Mouse (Mus musculus): ENCODE measurements around the gene Pga5. TPM values are rescaled to one million over a fixed set of nuclear protein-coding genes. Genes with fewer than 3 reads are reported as not detected.

Gene Pga5
- total RNA-seq, 1 experiment from 2014 or later: not detected

DNA sequence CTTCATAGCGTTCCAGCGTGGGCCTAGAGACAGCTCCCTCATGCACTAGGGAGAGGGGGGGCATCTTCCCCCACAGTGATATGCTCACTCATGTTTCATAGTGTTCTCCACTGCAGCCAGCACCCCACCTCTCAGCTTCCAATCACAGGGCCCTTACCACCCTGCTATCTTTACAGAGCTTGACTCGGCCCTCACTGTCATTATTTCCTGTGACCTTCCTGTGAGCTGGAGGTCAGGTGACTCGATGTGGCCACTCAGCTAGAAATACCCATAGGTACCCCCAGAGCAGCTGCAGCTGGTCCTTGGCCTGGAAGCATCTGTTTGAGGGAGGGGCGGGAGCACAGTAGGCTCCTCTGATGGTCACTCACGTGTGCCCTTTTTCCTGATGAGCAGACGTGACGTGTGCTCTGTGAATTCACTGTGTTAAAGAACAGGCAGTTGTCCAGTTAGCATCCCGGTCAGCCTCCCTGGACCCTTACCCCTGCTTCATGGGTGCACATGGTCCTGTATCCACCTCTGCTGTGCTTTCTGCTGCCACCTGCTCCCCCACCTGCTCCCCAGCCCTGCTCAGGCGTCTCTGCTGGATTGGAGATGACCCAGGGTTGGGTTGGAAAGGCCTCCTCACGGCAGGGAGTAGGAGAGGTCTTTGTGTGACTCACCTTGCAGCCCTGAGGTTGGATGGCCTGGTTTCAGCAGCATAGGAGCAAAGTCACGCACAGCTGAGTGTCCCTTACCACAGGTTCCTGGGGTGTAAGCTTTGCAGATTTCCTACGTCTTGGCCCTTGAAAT, 29.4 kb upstream of the Pga5 start:
- no peak for ATAC-seq (ENCODE audit: extremely low read depth, insufficient number of reproducible peaks, low FRiP score, poor library complexity, severe bottlenecking)

DNA sequence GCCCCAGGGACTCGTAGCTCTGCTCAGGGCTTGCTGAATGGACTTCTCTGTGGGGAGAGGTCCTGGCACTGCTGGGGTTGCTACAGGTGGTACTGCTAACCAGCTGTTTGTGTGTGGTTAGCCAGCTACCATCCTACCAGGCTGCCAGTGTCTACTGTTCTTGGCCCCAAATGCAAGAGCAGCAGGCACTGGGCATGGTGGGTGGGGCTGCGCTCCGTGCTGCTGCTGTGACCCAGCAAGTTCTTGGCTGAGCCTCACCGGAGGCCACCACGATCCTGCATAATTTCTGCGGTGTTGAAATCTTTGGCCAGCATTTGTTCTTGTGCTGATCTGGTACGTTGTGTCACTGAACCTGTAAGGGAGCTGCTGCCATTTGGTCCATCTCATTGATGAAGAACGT, 25.6 kb upstream of the Pga5 start:
- ATAC-seq (ENCODE audit: extremely low read depth, insufficient number of reproducible peaks, low FRiP score, poor library complexity, severe bottlenecking): no peak

DNA sequence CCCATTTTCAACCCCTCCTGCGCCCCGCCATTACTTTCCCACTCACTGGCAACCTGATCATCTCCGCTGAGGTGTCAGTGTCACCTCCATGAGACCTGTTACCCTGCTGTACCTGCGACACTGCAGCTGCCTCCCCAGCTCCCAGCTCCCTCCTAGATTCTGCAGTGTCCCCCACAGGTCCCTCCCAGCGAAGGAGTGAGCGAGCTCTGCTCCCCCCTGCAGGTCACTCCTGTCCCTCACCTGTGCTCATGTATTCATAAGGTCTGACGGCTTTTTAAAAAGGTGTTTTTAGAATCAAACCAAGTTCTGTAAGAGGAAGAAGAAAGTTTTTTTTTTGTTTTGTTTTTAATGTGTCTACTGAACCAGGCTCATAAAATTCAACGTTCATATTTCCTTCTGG, 24.3 kb upstream of the Pga5 start:
- no peak for ATAC-seq (ENCODE audit: extremely low read depth, insufficient number of reproducible peaks, low FRiP score, poor library complexity, severe bottlenecking)

DNA sequence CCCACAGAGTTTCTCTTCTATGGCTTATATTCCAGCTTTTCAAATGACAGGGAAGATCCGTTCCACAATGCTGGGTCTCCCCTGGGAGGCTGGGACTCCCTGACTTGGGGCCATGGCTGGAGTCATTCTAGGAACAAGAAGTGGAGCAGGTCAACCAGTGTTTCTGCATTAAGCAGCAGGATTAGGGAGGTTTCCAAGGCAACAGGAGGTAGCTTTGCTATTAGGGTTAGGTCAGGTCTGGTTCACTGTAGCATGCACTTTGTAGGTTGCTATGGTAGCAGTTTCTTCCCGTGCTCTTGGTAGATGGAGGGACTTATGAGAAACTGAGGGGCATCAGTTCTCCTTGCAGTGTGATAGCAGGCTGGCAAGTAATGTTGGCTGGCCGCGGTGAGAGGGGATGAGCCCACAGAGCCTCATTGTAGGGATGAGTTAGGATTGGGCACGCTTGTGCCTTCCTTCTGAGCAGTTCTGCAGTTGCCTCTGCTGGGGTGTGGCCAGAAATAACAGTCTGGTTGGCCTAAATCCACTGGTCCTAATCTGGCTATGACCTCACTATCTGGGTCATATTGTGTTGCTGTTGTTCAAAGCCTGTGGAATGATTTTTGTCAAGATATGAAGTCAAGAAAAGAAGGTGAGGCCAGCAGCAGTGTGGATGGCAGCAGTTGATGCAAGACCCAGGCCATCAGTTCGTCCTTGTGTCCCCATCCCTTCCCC, 23.3 kb upstream of the Pga5 start:
- ATAC-seq (ENCODE audit: extremely low read depth, insufficient number of reproducible peaks, low FRiP score, poor library complexity, severe bottlenecking): no peak

DNA sequence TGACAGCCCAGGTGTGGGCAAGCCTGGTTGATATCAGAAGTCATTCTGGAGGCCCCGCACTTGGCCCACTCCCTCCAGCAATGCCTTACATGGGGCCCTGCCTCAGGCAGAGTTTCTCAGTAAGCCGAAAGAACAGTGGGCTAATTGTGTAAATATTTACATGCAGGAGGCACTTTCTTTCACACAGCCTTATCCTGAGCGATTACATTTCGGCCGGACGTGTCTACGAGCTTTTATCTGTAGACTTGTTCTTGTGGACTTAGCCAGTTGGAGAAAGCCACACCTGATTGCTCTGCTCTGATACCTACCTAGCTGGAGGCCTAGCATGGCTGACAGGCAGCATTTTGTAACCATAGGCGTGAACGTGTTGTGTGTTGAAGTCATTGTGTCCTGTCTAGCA, 22.0 kb upstream of the Pga5 start:
- ATAC-seq (ENCODE audit: extremely low read depth, insufficient number of reproducible peaks, low FRiP score, poor library complexity, severe bottlenecking): no peak

DNA sequence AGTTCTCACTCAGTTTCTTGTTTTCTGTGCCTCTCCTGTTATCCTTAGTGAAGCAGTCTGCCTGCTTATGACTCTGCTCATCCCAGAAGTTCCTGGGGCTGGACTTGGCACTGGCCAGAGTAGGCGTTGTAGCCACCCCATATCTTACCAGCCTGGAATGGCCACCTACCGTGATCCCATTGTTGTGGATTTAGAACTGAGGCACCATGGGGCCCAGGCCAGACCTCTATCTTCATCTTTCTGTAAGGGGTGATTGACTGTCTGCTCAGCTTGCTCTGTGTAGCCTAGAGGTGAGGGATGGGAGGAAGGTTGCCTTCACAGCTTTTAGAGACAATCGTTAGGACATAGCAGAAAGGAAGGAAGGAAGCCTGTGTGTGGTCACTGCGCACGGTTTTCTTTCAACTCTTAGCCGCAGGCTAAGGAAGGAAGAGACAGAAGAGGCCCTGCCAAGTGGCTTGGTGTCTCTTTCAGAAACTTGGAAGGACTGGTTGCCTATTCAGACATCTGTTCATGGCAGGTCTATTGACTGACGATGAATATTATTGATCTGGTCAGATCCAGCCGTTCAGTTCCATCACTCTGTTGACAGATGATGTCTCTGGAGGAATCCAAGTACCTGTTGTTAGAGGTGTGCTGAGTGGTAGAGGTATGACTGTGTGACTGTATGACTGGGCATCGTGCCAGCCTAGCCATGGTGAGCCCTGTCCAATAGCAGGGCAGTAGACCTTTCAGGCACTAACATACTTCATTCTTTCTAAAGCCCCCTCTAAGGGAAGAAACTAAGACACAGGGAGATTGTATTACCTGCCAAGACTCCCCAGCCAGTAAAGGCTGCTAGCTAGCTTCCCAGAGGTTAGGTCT, 20.5 kb upstream of the Pga5 start:
- ATAC-seq (ENCODE audit: extremely low read depth, insufficient number of reproducible peaks, low FRiP score, poor library complexity, severe bottlenecking): no peak

DNA sequence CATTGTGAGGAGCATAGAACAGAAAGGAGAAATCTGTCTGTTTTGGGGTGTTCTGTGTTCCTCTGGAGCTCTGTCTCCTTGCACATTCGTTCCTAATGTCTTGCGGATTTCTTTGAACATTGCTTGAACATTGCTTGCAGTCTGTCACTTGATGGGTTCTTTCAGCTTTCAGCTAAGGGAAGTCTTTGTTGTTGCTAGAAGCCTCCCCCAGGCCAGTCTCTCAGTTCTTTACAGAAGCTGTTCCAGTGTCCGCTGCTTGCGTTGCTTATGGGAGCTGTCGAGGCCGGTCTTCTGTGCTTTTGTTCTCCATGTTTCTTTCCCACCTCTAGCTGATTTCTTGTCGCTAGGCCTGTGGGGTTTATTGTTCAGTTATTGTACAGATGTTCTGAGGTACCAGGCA, 17.9 kb upstream of the Pga5 start:
- ATAC-seq (ENCODE audit: extremely low read depth, insufficient number of reproducible peaks, low FRiP score, poor library complexity, severe bottlenecking): no peak

DNA sequence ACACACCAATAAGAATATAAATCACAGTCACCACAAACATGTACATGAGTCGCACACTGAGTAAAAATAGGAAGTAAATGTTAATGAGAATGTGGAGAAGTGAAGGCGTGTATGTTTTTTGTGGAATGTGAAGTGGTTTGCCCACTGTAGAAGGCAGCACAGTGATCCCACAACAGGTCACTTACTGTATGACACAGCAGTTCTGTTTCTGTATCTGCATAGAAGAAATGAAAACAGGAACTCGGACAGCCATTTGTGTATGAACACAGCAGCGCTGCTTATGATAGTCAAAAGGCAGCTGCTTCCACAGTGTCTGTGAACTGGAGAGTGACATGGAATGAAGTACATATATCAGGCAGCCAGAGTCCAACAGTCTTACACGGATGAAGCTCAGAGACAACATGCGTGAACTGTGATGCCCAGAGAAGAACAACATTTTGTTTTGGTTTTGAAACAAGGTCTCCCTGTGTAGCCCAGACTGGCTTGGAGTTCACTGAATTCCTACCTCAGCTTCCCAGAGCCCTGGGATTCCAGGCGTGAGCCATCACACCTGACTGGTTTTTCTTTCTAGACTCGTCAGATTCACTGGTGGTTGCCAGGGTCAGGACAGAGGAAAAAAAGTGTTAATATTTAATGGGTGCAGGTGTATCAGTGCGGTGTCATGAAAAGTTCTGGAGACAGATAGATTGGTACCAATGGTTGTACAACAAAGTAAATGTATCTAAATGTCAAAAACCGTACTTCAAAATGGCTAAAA, 16.2 kb upstream of the Pga5 start:
- ATAC-seq (ENCODE audit: extremely low read depth, insufficient number of reproducible peaks, low FRiP score, poor library complexity, severe bottlenecking): peak; percentile 68

DNA sequence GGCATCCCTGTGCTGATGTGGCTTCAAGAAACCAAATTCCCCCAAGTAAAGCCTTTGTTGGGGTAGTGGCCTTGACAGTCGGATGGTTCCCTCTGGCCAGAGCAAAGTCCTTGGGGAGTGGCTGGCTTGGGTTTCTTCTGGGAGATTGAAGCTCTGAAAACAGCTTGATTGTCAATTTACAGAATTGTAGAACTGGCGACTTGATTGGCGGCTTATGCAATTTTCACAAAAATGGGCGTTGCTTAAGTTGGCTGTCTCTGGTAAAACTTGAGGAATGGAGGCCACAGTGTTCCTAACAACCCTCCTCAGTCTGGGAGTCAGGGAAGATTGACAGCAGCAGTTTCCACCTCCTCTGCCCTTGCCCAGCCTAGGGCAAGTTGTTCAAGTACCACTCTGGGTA, 14.5 kb upstream of the Pga5 start:
- ATAC-seq (ENCODE audit: extremely low read depth, insufficient number of reproducible peaks, low FRiP score, poor library complexity, severe bottlenecking): no peak

DNA sequence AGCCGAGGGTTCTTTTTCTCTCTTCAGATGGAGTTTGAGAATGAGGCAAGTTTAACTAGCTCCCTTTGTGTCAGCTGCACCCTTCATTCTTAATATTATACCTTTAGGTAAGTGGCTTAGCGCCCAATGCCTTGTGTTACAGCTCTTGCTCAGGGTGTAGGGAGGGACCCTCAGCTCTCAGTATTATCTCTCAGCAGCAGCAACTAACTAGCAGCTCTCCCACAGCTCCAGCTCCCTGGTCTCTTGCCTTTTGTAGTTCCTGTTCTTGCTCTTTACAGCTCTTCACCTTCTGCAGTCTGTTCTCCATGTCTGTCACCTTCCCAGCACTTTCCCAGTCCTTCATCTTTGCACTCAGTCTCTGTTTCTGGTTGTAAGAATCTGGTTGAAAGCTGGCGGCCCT, 13.8 kb upstream of the Pga5 start:
- ATAC-seq (ENCODE audit: extremely low read depth, insufficient number of reproducible peaks, low FRiP score, poor library complexity, severe bottlenecking): no peak

DNA sequence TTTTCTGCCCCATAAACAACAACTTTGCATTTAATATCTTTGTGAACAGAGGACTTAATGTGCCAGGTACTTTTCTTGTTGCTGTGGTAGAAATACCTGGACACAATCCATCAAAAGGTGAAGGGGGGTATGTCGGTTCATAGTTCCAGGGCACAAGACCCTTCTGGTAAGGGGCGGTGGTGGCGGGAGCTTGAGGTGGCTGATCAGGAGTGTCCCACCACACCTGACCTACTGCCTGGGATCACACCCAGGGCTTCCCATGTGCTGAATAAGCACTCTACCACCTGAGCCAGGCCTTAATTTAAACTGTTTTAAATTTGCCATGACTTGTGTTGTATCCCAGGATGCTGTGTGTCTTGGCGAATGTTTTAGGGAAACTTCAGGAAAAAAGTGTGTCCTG, 13.2 kb upstream of the Pga5 start:
- ATAC-seq (ENCODE audit: extremely low read depth, insufficient number of reproducible peaks, low FRiP score, poor library complexity, severe bottlenecking): no peak

DNA sequence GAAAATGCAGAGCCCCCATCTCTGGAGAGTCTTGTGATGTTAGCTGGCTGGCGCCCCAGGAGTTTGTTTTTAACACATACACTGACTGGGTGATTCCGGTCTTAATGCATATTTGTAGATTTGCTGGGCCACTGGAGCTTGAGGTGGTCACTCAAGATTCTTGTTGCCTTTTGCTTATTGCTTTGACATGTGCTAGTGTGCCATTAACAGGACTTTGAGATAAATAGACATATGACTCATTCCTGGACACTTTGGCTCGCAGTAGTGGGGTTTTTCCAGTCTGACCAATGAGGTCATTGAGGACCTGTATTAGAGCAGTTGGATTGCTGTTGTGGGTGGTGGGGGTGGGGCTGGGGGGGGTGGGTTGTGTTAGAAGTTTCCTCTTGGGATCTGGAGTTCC, 12.5 kb upstream of the Pga5 start:
- ATAC-seq (ENCODE audit: extremely low read depth, insufficient number of reproducible peaks, low FRiP score, poor library complexity, severe bottlenecking): no peak

DNA sequence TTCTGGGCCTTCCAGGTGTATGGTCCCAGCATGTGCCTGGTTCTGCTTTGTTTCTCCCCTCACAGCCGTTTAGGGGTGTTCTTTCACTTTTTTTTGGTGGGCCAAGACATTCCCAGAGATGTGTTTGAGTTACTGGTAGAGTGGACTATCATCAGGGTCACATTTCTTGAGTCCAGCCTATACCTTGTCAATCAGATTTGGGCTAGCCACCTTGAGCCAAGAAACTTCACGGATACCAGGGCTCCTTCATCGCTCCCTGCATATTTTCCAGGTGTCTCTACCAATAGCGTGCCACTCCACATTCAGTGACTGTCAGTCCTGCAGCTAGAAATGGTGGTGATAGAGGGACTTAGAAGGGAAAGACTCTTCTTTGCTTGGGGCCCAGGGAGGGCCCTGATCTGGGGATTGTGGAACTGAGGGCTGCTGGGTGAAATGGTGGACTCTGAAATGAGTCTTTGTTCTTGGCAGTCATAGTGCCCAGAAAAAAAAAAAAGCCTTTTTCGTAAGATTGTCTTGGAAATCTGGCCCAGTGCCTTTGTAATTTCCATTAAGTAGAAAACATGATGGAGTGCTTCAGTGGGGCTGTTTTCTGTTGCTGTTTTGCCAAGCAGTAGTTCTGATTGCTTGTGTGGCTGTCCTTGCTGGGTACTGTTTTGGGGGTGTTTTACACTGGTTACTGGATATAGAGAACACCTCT, 11.7 kb upstream of the Pga5 start:
- no peak for ATAC-seq (ENCODE audit: extremely low read depth, insufficient number of reproducible peaks, low FRiP score, poor library complexity, severe bottlenecking)

DNA sequence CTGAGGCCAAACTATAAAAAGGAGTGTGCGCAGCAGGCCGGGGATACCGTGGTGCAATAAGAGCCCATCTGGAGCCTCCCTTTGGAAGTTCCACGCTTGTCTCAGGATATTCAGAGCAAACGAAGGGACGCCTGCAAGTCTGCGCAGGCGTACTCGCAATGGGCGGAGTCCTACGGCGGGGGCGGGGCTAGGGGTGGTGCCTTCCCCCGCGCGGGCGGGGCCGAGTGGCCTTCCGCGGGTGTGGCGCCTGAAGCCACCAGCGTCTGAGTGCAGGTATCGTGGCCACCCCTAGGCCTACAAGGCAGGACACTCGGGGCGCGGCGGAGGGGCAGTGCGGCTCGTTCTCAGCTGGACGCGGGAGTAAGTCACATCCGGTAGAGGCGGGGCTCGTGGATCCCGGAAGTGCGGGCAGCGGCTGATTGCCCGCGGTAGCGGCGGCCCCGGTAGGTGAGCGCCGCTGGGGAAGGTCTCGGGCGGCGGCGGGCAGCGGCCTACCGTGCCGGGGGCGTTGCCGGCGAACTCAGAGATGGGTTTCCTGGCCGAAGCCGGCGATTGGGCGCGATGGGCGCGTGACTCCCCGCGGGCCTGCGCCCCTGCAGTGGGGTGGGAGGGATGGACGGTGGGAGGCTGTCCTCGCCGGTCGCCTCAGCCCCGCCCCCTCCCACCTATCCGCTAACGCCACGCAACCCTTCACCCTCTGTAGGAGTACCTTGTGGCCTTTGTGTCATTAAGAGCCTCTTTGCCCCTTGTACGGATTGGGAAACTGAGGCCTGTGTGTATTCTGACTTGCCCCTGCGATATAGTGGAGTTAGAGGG, 10.9 kb upstream of the Pga5 start, which contains the start of gene Vps37c:
Vps37c (plus strand) TSS at position 199 of the 816 bp plus-strand sequence.
- ATAC-seq (ENCODE audit: extremely low read depth, insufficient number of reproducible peaks, low FRiP score, poor library complexity, severe bottlenecking): peak; percentile 87

DNA sequence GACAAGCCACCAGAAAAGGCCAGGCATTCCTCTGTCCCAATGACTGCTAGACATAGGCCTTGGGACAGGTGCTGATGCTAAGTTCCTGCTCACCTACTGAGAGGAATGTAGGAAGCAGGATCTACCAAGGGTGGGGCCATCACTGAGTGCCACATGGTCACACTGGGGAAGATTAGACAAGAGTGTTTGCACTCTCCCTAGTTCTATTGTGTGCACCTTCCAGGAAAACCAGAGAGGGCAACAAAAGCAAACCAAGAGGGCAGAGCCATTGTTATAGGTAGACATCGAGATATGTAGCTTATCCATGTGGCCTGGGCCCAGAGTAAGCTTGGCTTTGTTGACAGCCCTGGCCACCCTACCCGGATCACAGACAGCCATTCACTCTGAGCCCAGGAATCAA, 7.9 kb upstream of the Pga5 start:
- no peak for ATAC-seq (ENCODE audit: extremely low read depth, insufficient number of reproducible peaks, low FRiP score, poor library complexity, severe bottlenecking)

DNA sequence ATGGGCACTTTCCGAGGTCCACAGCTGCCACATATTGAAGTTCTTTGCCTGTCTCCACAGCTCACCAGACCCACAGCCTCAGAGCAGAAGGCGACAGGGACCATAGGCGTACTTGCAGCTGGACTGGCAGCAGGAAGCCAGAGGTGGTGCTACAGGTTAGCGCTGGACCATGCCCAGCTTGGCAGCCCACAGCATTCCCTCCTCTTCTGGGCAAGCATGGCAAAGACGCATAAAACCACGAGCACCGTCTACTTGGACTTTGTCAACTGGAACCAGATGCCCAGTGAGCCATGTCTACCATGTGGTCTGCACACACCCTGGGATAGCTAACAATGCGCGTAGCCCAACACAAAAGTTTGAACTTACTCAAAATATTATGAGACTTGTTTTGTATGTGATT, 7.2 kb upstream of the Pga5 start:
- ATAC-seq (ENCODE audit: extremely low read depth, insufficient number of reproducible peaks, low FRiP score, poor library complexity, severe bottlenecking): no peak

DNA sequence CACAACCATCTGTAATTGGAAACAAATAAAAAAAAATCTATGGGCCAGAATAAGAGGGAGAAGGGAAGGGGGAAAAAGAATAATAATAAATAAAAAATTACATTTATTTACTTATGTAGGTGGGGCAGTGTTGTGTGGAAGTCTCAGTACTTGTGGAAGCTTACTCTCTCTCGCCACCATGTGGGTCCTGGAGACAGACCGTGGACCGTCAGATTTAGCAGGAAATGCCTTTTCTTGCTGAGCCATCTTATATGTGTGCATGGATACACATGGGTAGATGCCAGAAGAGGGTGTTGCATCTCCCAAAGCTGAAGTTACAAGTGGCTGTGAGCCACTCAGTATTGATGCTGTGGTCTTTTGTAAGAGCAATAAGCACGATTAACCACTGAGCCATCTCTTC, 3.7 kb upstream of the Pga5 start:
- ATAC-seq (ENCODE audit: extremely low read depth, insufficient number of reproducible peaks, low FRiP score, poor library complexity, severe bottlenecking): no peak

DNA sequence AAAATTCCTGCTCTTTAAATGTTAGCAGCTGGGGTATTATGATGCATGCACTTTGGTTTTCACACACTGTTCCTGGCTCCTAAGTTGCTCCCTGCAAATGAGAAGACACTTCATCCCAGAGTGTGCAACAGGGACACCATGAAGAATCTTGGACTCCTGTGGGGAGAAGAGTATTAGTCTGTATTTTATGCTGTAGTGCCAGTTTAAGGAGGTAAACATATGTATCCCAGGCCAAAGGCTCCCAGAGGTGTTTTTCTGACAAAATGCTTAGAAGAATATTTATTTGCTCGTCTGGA, 849 bp upstream of the Pga5 start:
- no peak for ATAC-seq (ENCODE audit: extremely low read depth, insufficient number of reproducible peaks, low FRiP score, poor library complexity, severe bottlenecking)
